Mouse (Mus musculus) G1E (cell line): ENCODE data around the gene 1700016D06Rik.

Source experiments
- CTCF ChIP-seq: IDR thresholded peaks from 2 replicates; pipeline ENCODE4 v1.5.1; 2012; ENCODE audit warnings: low read depth, low read length, inconsistent platforms, mixed read lengths
- GATA1 ChIP-seq: IDR thresholded peaks from 2 replicates; pipeline ENCODE4 v1.6.1; 2012; ENCODE audit warnings: borderline replicate concordance, low read length, inconsistent platforms, mixed read lengths
- GATA2 ChIP-seq: IDR thresholded peaks from 2 replicates; pipeline ENCODE4 v1.6.1; 2012; ENCODE audit warnings: low read depth, low read length, inconsistent platforms, borderline replicate concordance
- POLR2AphosphoS5 ChIP-seq: IDR thresholded peaks from 2 replicates; pipeline ENCODE4 v1.6.1; 2012; ENCODE audit warnings: low read depth, low read length, inconsistent platforms; ENCODE audit not compliant: insufficient replicate concordance
- TAL1 ChIP-seq: conservative IDR thresholded peaks from 2 replicates; pipeline ENCODE4 v1.6.1; 2012; ENCODE audit warnings: low read depth, low read length, inconsistent platforms, mixed read lengths

DNA sequence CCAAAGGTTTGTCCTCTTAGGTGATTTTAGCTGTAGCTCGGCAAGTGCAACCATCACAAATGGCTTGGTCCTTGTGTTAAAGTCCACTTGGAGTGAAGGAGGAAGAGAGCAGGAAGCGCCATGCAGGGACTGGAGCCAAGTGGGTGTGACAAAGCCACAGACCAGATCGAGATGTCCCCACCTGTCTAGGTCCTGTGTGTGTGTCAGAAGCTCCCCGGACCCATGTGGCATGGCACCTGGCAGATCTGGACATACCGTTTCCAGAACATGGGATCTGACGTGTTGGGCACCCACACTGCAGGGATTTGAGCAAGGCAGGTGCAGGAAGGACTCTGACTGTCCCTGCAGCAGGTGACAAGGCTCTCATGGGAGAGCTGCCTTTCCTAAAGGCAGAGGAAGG is 565 bp upstream of the 1700016D06Rik start:
- TF ChIP-seq CTCF (no peak), GATA2 (no peak), GATA1 (no peak), TAL1 (no peak), POLR2AphosphoS5 (no peak)
